Mouse (Mus musculus) G1E (cell line): ENCODE measurements around the gene Zfp697.
"Not testable (repeated sequence)": the region's sequence is repeated elsewhere in the genome, so short reads cannot be mapped to it uniquely, and the experiment has no call there.

Source experiments
- CTCF ChIP-seq: IDR thresholded peaks from 2 replicates; pipeline ENCODE4 v1.5.1; 2012; ENCODE audit warnings: low read depth, low read length, inconsistent platforms, mixed read lengths
- GATA1 ChIP-seq: IDR thresholded peaks from 2 replicates; pipeline ENCODE4 v1.6.1; 2012; ENCODE audit warnings: borderline replicate concordance, low read length, inconsistent platforms, mixed read lengths
- POLR2AphosphoS5 ChIP-seq: IDR thresholded peaks from 2 replicates; pipeline ENCODE4 v1.6.1; 2012; ENCODE audit warnings: low read depth, low read length, inconsistent platforms; ENCODE audit not compliant: insufficient replicate concordance

- TF ChIP-seq POLR2AphosphoS5, CTCF, GATA1: not testable (repeated sequence)
These were observed 22.1 kb downstream of the Zfp697 start for GRCm38 (mm10) chr3:98404268-98404895.
